Mouse (Mus musculus): ENCODE measurements around the gene Car12. TPM values are rescaled to one million over a fixed set of nuclear protein-coding genes. Genes with fewer than 3 reads are reported as not detected.

The Car12 gene
- total and polyA plus RNA-seq, 3 experiments: 16.4 to 38.0 (median 34.6) TPM

DNA sequence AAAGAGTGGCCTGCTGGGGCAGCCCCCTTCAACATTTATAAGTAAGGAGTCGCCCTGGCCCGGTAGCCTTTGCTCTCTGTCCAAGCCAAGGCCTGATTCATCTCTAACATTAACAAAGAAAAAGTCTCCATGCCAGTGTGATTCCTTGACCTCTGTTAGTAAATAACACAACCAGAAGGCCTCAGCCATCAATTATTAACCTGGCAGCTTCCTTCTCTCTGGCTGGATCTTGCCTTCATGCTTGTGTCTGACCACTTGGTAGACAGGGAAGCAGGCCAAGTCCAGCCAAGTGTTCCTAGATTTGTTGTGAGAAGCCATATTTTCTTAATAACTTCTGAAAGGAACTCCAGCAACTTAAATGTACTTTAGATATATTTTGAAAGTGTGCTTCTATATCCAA is 23.1 kb downstream of the Car12 start:
- no peaks in the 10 kb centered on the region for H3K27me3 ChIP-seq (replicated peaks)
- no peaks in the 10 kb centered on the region for H3K79me2 ChIP-seq (replicated peaks; ENCODE audit: control insufficient read depth, extremely low read depth, insufficient read depth, poor library complexity, severe bottlenecking)
- no peak for TF ChIP-seq MXI1 (IDR thresholded peaks at IDR 0.05; ENCODE audit: low read depth, low read length)
- no peak for TF ChIP-seq TCF12 (IDR thresholded peaks at IDR 0.05; ENCODE audit: low read depth, low read length)
- TF ChIP-seq ZC3H11A (IDR thresholded peaks at IDR 0.05; ENCODE audit: low read depth, low read length): no peak
- TF ChIP-seq ZNF384 (IDR thresholded peaks at IDR 0.05; ENCODE audit: low read depth, low read length): no peak
- in situ Hi-C loops (cut with MboI; ENCODE audit: low pct_ligation_motif_present, low pct_unique_long_range_greater_than_20kb, low sequenced_read_pairs): no loop called here
- H3K4me1 ChIP-seq (ENCODE audit: control insufficient read depth in 1 of 2, insufficient read depth in 2 of 2): peaks cover 0 to 14% of the 10 kb centered on the region in 2 experiments; a peak in 2 of 4 replicates
- no peak overlapping the region for H3K27ac ChIP-seq (ENCODE audit: insufficient read depth, low read depth)
- H3K9me3 ChIP-seq (replicated peaks; ENCODE audit: low read length): no peaks in the 10 kb centered on the region
- dilution Hi-C loops (cut with MboI; ENCODE audit: extremely low pct_ligation_motif_present, extremely low pct_unique_long_range_greater_than_20kb, low sequenced_read_pairs): no loop called here
- H3K4me2 ChIP-seq (ENCODE audit: insufficient read depth, low read depth, poor library complexity, severe bottlenecking): no peak overlapping the region
- no peak for DNase-seq (ENCODE audit: extremely low read depth)
- no peak overlapping the region for H3K4me3 ChIP-seq (replicated peaks in 1 of 3; ENCODE audit: low read depth in 2 of 3, low read length in 2 of 3, poor library complexity in 1 of 3)
- no peak overlapping the region for H3K9ac ChIP-seq (ENCODE audit: insufficient read depth, low read depth)
- H3K36me3 ChIP-seq (replicated peaks in 1 of 2; ENCODE audit: control insufficient read depth in 1 of 2, insufficient read depth in 1 of 2, low read length in 1 of 2): peaks cover 0 to 67% of the 10 kb centered on the region in 2 experiments

DNA sequence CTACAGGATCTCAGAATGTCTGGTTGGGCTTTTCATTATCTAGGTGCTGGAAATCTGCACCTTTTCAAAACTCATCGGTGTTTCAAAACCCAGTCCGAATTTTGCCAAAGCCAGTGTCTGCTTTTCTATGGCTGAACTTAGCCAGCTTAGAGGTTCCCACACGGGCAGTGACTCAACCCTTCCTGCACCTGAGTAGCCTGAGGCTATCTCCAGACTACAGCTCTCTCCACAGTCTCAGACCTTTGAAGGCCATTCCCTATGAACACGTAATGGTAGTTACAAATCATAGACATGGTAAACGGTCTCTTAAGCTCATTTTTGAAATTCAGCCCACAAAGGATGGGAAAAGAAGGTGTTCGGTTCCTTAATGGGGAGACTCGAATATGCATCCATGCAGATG is 26.0 kb downstream of the Car12 start:
- Histone ChIP-seq H3K4me2 (ENCODE audit: insufficient read depth, low read depth, poor library complexity, severe bottlenecking) (no peak overlapping the region), H3K9ac (ENCODE audit: insufficient read depth, low read depth) (no peak overlapping the region), H3K9me3 (replicated peaks; ENCODE audit: low read length) (no peaks in the 10 kb centered on the region), H3K27me3 (replicated peaks) (no peaks in the 10 kb centered on the region), H3K27ac (ENCODE audit: insufficient read depth, low read depth) (no peak overlapping the region), H3K36me3 (replicated peaks in 1 of 2; ENCODE audit: control insufficient read depth in 1 of 2, insufficient read depth in 1 of 2, low read length in 1 of 2) (peaks cover 0 to 71% of the 10 kb centered on the region in 2 experiments), H3K4me3 (replicated peaks in 1 of 3; ENCODE audit: low read depth in 2 of 3, low read length in 2 of 3, poor library complexity in 1 of 3) (no peak overlapping the region), H3K79me2 (replicated peaks; ENCODE audit: control insufficient read depth, extremely low read depth, insufficient read depth, poor library complexity, severe bottlenecking) (no peaks in the 10 kb centered on the region), H3K4me1 (ENCODE audit: control insufficient read depth in 1 of 2, insufficient read depth in 2 of 2) (peaks cover 0 to 14% of the 10 kb centered on the region in 2 experiments; a peak in 2 of 4 replicates)
- TF ChIP-seq MAX (IDR thresholded peaks at IDR 0.05; ENCODE audit: low read length): no peak
- TF ChIP-seq ZMIZ1 (IDR thresholded peaks at IDR 0.05; ENCODE audit: low read depth, low read length): no peak
- no peak for TF ChIP-seq MAFK (IDR thresholded peaks at IDR 0.05; ENCODE audit: insufficient replicate concordance, low read length)
- no peak for TF ChIP-seq BHLHE40 (IDR thresholded peaks at IDR 0.05; ENCODE audit: low read depth, low read length)
- TF ChIP-seq ZKSCAN1 (IDR thresholded peaks at IDR 0.05; ENCODE audit: borderline replicate concordance, low read depth, low read length): no peak
- TF ChIP-seq JUN (IDR thresholded peaks at IDR 0.05; ENCODE audit: insufficient read depth, low read depth, low read length): no peak
- TF ChIP-seq CHD2 (IDR thresholded peaks at IDR 0.05; ENCODE audit: low read length): no peak
- dilution Hi-C loops (cut with MboI; ENCODE audit: extremely low pct_ligation_motif_present, extremely low pct_unique_long_range_greater_than_20kb, low sequenced_read_pairs) (no loop called here), in situ Hi-C loops (cut with MboI; ENCODE audit: low pct_ligation_motif_present, low pct_unique_long_range_greater_than_20kb, low sequenced_read_pairs) (no loop called here)
- DNase-seq (ENCODE audit: extremely low read depth): no peak

DNA sequence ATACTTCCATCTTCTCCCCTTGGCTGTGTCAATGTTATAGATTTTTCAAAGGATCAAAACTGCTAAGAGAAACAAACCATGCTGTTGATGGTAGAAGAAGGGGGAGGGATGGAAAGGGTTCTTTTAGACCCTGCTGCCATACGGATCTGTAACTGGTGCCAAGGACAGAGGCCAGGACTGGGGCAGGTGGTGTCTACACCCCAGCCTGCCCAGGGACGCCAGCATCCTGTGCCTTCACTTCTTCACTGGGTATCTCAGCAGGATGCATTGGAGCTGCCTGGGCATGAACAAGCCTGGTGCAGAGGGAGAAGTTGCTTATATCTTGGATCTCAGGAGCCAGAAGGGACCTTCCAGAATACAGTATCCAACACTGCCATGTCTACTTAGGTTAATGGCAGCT is 31.0 kb downstream of the Car12 start:
- peaks cover 0 to 14% of the 10 kb centered on the region in 2 experiments; a peak in 2 of 4 replicates for H3K4me1 ChIP-seq (ENCODE audit: control insufficient read depth in 1 of 2, insufficient read depth in 2 of 2)
- TF ChIP-seq USF1 (IDR thresholded peaks at IDR 0.05; ENCODE audit: low read depth, low read length) (no peak), SMC3 (IDR thresholded peaks at IDR 0.05; ENCODE audit: low read depth, low read length) (no peak), MAZ (IDR thresholded peaks at IDR 0.05; ENCODE audit: low read depth, low read length) (no peak), POLR2A (IDR thresholded peaks at IDR 0.05; ENCODE audit: low read depth, low read length) (no peak), CHD2 (IDR thresholded peaks at IDR 0.05; ENCODE audit: low read length) (no peak), POLR2AphosphoS2 (IDR thresholded peaks at IDR 0.05; ENCODE audit: low read depth, low read length) (no peak), MYC (IDR thresholded peaks at IDR 0.05; ENCODE audit: low read depth, low read length) (no peak), E2F4 (IDR thresholded peaks at IDR 0.05; ENCODE audit: insufficient replicate concordance, low read depth, low read length) (no peak), PAX5 (IDR thresholded peaks at IDR 0.05; ENCODE audit: low read length) (no peak), GABPA (IDR thresholded peaks at IDR 0.05; ENCODE audit: insufficient replicate concordance, low read depth, low read length) (no peak)
- in situ Hi-C loops (cut with MboI; ENCODE audit: low pct_ligation_motif_present, low pct_unique_long_range_greater_than_20kb, low sequenced_read_pairs): no loop called here
- no peak overlapping the region for H3K4me3 ChIP-seq (replicated peaks in 1 of 3; ENCODE audit: low read depth in 2 of 3, low read length in 2 of 3, poor library complexity in 1 of 3)
- no peaks in the 10 kb centered on the region for H3K9me3 ChIP-seq (replicated peaks; ENCODE audit: low read length)
- H3K27ac ChIP-seq (ENCODE audit: insufficient read depth, low read depth): no peak overlapping the region
- no peaks in the 10 kb centered on the region for H3K27me3 ChIP-seq (replicated peaks)
- dilution Hi-C loops (cut with MboI; ENCODE audit: extremely low pct_ligation_motif_present, extremely low pct_unique_long_range_greater_than_20kb, low sequenced_read_pairs): no loop called here
- peaks cover 11 to 85% of the 10 kb centered on the region in 2 experiments for H3K36me3 ChIP-seq (replicated peaks in 1 of 2; ENCODE audit: control insufficient read depth in 1 of 2, insufficient read depth in 1 of 2, low read length in 1 of 2)
- no peak for DNase-seq (ENCODE audit: extremely low read depth)
- no peaks in the 10 kb centered on the region for H3K79me2 ChIP-seq (replicated peaks; ENCODE audit: control insufficient read depth, extremely low read depth, insufficient read depth, poor library complexity, severe bottlenecking)
- no peak overlapping the region for H3K4me2 ChIP-seq (ENCODE audit: insufficient read depth, low read depth, poor library complexity, severe bottlenecking)
- H3K9ac ChIP-seq (ENCODE audit: insufficient read depth, low read depth): no peak overlapping the region
